Mouse (Mus musculus) myocyte (in vitro differentiated cells): ENCODE measurements around the gene Hcar2.

Source experiments
- CEBPB ChIP-seq: IDR thresholded peaks from 2 replicates; pipeline ENCODE4 v1.6.1; 2011; ENCODE audit warnings: mild to moderate bottlenecking, moderate library complexity; ENCODE audit not compliant: poor library complexity, insufficient read depth, severe bottlenecking
- E2F4 ChIP-seq: IDR thresholded peaks from one replicate; pipeline ENCODE4 v1.6.1; 2011; ENCODE audit warnings: mild to moderate bottlenecking, control low read depth, moderate library complexity; ENCODE audit not compliant: insufficient read depth
- MAX ChIP-seq: IDR thresholded peaks from one replicate; pipeline ENCODE4 v1.6.1; 2011; ENCODE audit warnings: low read depth, mild to moderate bottlenecking, control low read depth
- MYOG ChIP-seq, 3 experiments: IDR thresholded peaks; one replicate each; pipeline ENCODE4 v1.6.1; 2011; ENCODE audit warnings: control low read depth in 2 of 3, low read depth in 2 of 3, mild to moderate bottlenecking in 2 of 3; ENCODE audit not compliant: insufficient read length in 2 of 3, control insufficient read depth in 1 of 3, insufficient read depth in 1 of 3
- POLR2A ChIP-seq: IDR thresholded peaks from one replicate; pipeline ENCODE4 v1.6.1; 2011; ENCODE audit warnings: low read depth, mild to moderate bottlenecking, control low read depth, moderate library complexity; ENCODE audit not compliant: insufficient read length
- TCF12 ChIP-seq: IDR thresholded peaks from one replicate; pipeline ENCODE4 v1.6.1; 2011; ENCODE audit warnings: mild to moderate bottlenecking, control low read depth; ENCODE audit not compliant: poor library complexity, insufficient read depth, severe bottlenecking
- TCF3 ChIP-seq: IDR thresholded peaks from one replicate; pipeline ENCODE4 v1.6.1; 2011; ENCODE audit warnings: low read depth, control low read depth; ENCODE audit not compliant: insufficient read length
- USF1 ChIP-seq: IDR thresholded peaks from one replicate; pipeline ENCODE4 v1.6.1; 2011; ENCODE audit warnings: low read depth, mild to moderate bottlenecking, control low read depth, moderate library complexity

GRCm38 (mm10) chr5:123906146-123906975 is 41.1 kb upstream of the Hcar2 start:
- TF ChIP-seq CEBPB (no peak), POLR2A (no peak), TCF12 (no peak), USF1 (no peak), MAX (no peak), E2F4 (no peak), MYOG (IDR thresholded peaks at IDR 0.05; ENCODE audit: control insufficient read depth in 1 of 3, insufficient read depth in 1 of 3, insufficient read length in 2 of 3, low read depth in 2 of 3) (no peak), TCF3 (no peak)
